Mouse (Mus musculus) left cerebral cortex, postnatal 36 days (tissue): ENCODE results near the gene Ch25h. TPM values are rescaled to one million over a fixed set of nuclear protein-coding genes. Genes with fewer than 3 reads are reported as not detected.
A peak's percentile ranks its signal among the peaks of the same experiment; 100 is the strongest.

Source experiments
- DNase-seq, 2 experiments: peaks; one replicate each; pipeline ENCODE4 v3.0.0; 2021 to 2022; ENCODE audit warnings: low spot score in 2 of 2, mixed read lengths in 1 of 2
- intact Hi-C: fragments of 180-260 bp; cut with DNase I; formaldehyde crosslinking; loops from one replicate; pipeline ENCODE4 v1.15.1; 2025
- total RNA-seq, 2 experiments: library from RNA; stranded (reverse); gene quantifications; 2 replicates each; pipeline ENCODE4 v1.2.3; 2021

Gene Ch25h
- under 1 TPM; 0.62 to 0.77 TPM for total RNA-seq

DNA sequence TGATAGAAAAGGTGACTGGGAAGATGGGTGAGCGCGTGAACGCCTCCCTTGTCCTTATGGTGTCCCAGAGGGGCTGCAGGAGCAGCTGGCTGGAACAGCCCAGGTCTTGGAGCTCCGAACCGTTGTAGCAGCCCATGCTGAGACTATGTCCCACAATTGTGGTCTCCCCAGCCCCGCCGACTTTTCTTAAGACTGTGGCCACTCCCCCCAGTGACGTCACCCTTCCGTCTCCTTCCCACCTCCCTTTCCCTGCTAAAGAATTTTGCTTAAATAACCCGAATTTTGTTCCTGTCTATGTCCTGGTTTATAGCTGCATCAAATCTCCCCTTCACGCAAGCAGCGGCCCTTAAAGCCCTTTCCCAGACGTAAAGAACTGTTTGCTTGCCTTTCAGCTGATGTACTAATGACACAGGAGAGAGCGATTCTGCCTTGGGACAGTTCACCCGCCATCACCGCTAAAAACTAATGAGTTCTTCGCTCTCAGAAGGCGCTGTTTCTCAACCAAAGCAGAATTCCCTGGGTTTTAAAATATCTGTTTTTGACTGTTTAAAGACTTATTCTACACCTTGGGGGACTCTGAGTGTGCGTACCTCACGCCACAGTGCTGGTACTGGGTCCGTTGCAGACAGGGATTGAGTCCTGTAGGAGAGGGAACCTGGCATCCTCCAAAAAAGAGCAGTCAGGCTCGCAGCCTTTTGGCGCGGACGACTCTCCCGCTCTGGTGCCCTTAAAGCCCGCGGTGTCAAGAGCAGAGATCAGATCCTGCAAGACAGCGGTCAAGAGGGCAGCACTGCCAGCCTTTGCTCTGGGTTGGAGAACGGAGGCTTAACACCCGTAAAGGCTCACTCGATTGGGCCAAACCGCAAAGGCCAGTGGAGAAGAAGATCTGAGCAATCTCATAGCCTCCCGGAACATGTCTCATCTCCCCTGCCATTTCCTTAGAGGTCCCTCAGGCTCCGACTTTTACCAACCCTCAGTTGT, at the start of gene Ch25h:
Gene Ch25h, minus strand, starts transcription at position 174 of the 981 bp plus-strand sequence.
- intact Hi-C loops: loop anchor here (5.0 kb wide), 1 partner anchor 228 kb away; no protein-coding TSS in a partner anchor
- peak; percentile 15 to 33 for DNase-seq

DNA sequence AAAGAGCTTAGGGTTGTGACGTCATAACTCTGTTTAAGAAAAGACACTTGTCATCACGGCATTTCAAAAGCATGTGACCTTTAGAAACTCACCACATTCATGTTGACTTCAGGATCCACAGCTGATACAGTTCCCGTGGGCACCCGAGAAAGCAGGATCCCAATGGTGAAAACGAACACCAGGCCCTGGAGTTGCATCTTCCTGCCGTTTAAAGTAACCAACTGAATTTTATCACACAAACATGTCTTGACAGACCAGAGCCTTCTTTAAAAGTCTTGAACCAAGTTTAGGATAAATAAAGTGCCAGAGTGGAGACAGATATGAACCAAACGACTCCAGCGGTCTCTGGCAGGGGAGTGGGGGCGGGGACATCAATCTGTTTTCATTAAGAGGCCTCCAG, 49.7 kb upstream of the Ch25h start:
- intact Hi-C loops: no loop called here
- no peak for DNase-seq

DNA sequence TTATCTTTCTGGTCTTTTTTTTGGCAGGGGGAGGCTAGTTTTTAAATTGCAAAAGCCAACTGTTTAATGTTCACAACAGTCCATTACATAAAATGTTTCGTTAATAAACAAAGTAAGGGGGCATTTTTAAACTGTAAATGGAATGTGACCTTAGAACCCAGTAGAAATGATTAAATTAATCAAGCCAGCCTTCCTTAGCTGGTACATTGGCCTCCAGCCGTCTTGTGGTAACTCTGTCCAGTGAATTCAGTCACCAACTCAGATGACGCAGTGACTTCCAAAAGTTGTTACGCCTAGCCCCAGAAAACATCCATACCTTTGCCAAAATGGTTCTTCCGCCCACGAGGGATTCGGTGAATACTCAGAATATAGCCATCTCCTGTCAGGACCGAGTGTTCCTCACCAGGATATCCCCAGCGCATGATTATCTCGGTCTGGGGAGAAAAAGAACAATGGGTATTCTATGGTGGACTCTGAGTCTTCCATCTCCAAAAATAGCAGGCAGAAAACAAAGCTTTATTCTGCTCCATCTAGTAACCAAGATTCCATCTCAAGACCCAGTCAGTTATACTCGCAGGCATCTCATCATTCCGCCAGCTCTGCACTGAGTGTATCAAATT, 48.3 kb upstream of the Ch25h start:
- intact Hi-C loops: no loop called here
- no peak for DNase-seq

DNA sequence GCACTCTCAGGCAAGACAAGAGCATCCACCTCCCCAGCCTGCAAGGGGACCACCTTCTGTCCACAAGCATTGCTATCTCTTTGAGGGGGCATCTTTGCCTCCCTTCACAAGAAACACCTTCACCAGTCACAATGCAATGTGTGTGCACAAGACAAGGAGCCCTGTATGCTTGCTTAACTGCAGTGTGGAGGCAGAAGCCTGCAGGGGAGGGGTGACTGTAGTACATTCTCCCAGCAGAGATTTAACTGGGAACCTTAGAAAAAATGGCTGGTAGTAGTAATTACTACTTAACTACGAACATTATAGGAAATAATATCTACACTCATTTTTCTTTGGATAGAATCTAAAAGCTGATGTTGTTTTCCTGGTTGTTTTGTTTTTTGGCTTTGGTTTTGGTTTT, 47.0 kb upstream of the Ch25h start:
- DNase-seq: no peak
- intact Hi-C loops: no loop called here

DNA sequence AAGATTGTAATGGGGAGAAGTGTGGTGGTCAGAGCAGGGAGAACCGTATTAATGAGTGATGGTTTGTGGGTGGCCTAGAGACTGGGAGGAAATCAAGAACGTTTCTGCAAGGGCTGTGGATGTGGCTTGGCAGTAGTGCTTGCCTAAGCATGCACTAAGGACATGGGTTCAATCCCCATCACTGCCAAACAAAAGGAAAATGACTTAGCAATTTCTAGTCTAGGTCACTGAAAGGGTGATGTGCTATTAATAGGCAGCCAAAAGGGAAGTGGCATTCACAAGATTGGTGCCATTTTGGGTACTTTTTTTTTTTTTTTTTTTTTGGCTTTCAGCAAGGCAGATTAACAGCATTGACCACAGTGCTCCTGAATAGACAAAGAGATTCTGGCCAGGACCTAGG, 46.4 kb upstream of the Ch25h start:
- no peak for DNase-seq
- intact Hi-C loops: no loop called here

DNA sequence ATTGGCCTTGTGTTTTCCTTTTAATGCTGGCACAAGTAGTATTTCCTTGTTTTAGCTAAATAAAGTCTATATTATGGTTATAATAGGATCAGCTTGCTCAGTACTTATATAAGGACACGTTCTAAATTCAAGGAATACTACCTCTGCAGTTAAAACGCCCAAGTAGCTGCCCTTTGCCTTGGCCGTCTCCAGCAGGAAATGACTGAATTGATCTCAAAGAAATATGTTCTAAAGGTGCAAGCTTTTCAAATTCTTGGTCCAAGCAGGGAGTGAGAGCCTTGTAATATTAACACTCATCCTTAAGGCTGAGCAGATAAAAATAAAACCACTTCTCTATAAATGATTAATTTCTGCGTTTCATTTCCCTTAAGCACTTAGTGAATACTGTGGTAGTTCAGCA, 45.1 kb upstream of the Ch25h start:
- intact Hi-C loops: no loop called here
- DNase-seq: no peak

DNA sequence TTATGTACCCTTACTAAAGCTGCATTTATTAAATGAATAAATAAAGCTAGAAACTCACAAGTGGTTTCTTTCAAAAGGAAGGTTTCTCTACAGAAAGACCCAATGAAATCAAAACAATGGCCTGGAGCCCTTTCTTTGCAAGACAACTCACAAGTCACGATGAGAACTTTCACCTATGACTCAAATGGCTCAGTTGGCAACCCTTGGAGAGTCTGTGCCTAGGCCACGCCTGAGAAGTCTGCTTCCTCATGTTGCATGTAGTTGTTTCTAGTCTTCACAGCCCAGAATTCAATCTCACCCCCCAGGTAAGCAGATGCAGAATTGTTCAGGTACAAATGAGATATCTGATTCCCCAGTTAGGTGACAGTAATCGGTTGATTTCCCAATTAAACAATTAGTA, 44.7 kb upstream of the Ch25h start:
- intact Hi-C loops: no loop called here
- DNase-seq: no peak

DNA sequence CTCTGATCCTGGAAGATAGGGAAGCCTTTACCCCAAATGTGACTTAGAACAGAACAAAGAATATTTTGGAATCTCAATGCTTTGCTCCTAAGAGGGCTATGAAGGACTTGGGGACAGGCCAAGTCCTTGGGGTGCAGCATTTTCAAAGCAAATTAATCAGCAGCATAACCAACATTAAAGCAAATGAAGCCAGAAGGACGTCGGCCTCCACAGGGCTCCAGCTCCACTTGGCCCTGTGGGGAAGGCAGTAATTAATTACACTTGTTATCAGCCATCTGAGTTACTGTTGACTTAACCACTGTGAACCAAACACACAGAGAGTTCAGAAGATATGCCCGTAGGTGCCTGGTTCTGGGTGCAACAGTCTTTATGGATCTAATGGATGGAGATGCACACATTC, 43.8 kb upstream of the Ch25h start:
- intact Hi-C loops: no loop called here

DNA sequence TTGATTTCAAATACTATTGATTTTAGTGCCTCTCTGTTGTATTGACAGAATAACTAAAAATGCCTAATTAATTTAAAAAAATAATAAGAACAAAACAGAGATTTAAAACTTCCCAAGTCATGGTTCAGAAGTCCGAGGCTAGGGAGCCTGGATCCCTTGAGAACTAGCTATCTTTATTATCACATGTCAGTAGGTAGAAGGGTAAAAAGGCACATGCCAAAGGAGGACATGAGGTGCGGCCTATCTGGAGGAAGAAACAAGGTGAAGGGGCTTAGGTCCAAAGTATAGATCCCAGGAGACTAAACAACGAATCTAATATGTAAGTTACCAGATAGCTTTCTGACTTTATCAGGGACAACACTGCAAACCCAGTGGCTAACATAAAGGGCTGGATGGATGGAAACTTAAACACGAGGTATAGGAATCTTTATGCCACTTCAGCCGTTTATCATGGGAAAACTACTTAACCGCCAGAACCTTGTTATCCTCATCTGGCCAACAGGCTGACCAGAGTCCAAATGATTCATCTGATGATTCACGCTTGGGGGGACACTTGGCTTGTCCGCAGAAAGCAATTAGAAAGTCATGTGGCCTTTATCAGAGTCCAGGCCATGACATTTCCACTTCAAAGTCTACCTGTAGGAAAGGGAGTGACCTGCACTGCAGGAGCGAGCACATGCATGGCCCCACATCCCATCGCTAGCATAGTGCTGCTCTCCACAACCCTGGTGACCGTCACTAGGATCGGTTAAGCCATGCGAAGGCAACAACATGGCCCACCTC, 43.0 kb upstream of the Ch25h start:
- intact Hi-C loops: no loop called here
- no peak for DNase-seq

More for the DNA sequence above, 43.8 kb upstream of the Ch25h start:
- no peak for DNase-seq

DNA sequence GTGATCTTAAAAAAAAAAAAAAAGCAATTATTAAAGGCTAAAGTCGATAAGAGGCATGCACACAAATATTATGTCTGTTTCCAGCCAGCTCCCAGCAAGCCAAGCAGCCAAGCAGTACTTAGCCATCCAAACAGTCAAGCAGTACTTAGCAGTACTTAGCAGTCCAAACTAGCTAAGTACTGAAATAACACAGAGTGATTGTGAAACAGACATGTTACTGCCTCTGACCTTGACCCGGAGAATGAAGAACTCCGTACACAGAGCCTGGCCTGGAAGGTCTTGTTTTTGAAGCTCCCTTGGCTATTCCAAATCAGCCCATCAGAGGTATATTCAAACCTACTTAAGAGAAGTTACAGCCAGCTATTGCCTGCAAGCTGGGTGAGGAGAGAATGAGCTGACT, 42.2 kb upstream of the Ch25h start:
- intact Hi-C loops: no loop called here
- DNase-seq: no peak

DNA sequence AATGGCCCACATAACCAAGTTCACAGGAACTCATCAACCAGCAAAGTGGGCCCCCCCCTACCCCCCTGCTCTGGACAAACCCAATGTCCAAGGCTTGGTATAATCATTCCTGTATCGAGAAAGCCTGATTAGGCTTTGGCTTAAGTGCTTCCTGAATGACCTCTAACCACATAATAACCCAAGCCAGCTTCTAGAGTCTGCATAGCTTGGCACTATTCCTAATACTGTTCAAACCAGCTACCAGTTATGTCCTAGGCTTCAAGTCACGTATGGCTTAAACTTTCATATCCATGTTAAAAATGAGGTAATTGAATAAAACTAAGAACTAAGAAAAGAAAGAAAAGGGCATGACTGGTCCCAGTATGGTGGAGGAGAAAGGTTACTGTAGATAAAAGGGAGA, 41.4 kb upstream of the Ch25h start:
- intact Hi-C loops: no loop called here
- no peak for DNase-seq

DNA sequence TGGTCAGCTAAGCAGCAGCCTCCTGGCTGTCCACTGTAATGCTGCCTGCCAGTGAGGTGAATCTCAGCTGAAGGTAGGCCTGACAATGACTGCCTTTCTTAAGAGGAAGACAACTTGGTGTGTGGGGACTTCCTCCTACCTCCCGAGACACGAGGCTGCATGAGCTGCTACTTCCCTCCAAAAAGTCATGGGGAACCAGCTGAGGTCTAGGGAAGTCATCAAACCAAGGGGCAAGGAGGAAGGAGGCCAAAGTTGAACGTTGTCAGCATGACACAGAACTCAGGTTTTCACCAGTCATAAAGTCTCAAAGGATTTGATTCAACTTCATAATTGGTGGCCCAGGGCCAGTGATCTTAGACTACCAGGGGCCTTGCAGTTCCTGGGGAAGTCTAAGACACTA, 40.7 kb upstream of the Ch25h start:
- intact Hi-C loops: no loop called here
- DNase-seq: no peak

DNA sequence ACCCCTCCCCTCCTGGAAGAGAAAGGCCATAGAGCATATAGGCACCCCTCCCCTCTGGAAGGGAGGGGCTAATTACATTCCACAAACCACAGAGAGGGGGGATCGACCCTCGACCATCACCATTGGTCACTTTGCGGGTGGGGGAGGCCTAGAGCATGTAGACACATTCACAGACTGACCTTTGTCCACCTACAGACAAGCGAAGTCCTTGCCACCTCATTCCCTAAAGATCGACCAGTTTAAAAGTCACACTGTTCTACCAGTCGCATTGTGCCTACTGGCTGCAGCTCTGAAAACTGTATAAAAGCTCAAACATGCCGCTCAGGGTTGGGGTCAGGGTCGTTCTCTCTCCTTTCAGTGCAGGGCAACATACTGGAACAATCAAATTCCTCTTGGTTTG, 36.6 kb upstream of the Ch25h start:
- no peak for DNase-seq
- intact Hi-C loops: no loop called here

DNA sequence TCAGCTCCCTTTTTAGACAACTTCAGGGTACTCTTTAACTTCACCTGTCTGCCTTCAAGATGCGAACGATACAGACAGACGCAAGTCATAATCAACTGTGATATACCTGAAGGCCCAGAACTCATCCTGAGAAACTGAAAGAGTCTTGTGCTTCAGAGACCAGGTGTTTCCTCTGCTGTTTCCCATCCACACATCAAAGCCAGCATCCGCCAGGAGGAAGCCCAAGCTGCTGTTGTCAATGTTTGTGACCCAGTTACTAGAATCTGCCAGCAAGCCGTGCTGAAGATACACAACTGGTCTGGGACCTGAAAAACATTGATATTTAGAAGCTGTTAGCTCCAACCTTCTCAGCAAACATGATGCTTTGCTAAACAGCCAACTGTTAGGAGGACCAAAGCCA, 35.8 kb upstream of the Ch25h start:
- intact Hi-C loops: no loop called here
- DNase-seq: no peak

DNA sequence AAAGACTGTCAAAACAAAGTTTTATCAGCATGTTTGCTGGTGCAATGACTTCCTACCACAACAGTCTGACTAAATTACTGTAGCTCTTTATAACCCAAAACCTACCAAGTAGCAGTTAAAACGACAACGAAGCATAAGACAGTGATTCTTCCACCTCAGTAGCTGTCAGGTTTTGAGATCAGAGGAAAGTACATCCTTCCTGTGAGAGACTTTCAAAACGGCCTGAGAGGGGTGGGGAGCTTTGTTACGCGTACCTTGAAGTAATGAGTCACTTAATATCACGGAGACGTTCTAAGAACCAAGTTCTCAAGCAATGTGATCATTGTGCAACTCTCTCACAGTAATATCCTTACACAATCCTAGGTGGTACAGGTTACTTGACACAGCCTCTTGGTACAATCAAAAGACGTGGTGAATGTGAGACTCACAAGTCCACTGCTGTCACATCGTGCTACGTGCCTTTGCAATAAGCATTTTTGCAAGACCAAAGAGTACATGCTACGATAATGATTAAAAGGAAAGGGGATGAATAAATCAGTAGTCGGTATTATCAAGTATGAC, 30.3 kb upstream of the Ch25h start:
- intact Hi-C loops: no loop called here
- DNase-seq: no peak

DNA sequence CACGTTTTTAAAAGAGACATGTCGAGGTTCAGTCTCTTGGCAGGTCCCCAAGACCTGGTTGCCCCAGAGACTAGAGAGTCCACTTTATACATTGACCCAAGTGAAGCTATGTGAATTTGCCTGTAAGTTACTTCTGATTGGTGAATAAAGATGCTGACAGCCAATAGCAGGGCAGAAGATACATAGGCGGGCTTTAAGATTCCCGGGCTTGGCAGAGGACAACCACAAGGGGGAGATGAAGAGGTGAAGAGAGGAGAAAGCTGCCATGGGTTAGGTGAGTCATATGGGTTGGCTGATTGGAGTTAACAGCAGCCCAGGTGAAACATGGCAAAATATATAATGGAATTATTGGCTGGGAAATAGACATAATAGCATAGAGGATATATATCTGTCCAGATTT, 25.8 kb upstream of the Ch25h start:
- peak; percentile 37 to 46 for DNase-seq
- intact Hi-C loops: no loop called here

DNA sequence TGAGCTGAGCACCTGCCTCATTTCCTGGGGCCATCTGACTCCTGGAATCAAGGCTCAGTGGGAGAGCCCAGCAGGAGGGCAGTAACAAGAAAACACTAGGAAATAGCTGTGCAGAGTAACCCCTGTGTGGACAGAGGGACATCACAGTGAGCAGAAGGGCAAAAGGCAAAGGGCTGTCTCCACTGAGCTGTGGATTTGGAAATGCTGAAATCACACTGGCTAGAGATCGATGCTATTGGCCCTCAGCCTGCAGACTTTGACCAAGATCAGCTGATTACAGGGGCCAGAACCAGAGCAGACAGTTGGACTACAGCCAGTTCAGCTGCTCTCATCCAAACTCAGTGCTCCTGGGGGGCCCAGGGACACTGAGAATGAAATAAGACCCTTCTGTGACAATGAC, 21.4 kb upstream of the Ch25h start:
- intact Hi-C loops: no loop called here
- DNase-seq: no peak

DNA sequence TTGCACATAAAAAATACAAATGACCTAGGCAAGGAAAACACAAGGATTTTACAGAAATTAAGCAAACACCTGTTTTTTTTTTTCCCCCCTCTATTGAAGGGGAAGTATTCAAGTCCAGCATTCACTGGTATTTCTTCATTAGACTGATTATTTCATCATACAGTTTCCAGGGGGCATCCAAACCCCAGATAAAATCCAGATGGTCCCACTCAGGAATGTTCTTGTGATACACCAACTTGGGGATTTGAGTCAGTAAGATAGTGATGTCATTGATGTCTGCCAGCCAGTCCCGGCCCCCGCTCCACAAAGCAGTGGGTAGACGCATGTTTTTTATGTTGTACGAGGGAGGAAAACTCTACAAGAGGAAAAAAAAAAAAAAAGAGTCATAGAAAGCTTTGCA, 18.9 kb upstream of the Ch25h start:
- no peak for DNase-seq
- intact Hi-C loops: no loop called here

DNA sequence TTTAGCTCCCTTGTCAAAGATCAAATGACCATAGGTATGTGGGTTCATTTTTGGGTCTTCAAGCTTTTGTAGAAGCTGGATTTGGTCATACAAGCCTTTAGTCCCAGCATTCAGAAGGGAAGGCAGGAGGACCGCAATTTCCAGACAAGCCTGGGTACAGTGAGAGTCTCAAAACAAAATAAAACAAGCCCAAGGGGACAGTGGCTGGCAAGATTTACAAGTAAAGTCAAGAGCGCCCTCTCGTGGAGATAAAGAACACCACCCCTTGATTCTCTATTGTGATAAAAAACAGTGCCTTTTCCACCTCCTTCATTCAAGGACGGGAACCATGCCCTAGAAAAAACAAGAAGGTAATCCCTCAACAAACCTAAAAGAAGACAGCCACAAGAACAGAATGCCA, 8.6 kb upstream of the Ch25h start:
- no peak for DNase-seq

More for the DNA sequence above, 8.6 kb upstream of the Ch25h start:
- intact Hi-C loops: loop anchor here (2.0 kb wide), 1 partner anchor 149 kb away; no protein-coding TSS in a partner anchor
